Mouse (Mus musculus): ENCODE data around the gene Nrxn3. TPM values are rescaled to one million over a fixed set of nuclear protein-coding genes. Genes with fewer than 3 reads are reported as not detected.

The Nrxn3 gene
- polyA plus RNA-seq, 1 experiment: 0.19 TPM

DNA sequence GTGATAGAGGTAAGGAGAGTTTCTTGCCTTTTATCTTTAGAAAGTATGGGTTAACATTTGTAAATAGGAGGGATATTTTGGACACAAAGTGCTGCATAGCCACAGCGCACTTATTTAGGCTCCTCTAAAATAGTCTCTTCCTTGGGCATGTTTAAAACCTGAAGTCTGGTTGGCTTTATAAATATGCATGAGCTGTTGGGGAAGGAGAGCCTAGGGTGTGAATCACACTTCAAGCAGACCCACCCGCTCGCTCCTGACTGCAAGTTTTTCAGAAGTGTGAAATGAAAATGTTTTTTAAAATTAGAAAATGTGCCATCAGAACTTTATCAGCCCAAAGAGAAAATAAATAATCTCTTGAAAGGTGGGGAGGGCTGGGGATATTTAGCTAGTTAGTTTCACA lies 1001.4 kb downstream of the Nrxn3 start:
- WGBS: 80% methylated on average over 3 of the region's 3 CpGs
- no peaks in the 10 kb centered on the region for H3K4me1 ChIP-seq (replicated peaks; ENCODE audit: control insufficient read depth, insufficient read depth, low read length)
- no peak overlapping the region for H3K4me3 ChIP-seq (ENCODE audit: control insufficient read depth, insufficient read depth, low read length)
- H3K36me3 ChIP-seq (ENCODE audit: control insufficient read depth, insufficient read depth, low read length): no peaks in the 10 kb centered on the region
- H3K27me3 ChIP-seq (ENCODE audit: control insufficient read depth, insufficient read depth, low read length): no peaks in the 10 kb centered on the region
- TF ChIP-seq POLR2A (IDR thresholded peaks at IDR 0.05; ENCODE audit: control insufficient read depth, extremely low read depth, insufficient read depth, low read length, poor library complexity) (no peak), CTCF (IDR thresholded peaks at IDR 0.05; ENCODE audit: borderline replicate concordance, control insufficient read depth, extremely low read depth, insufficient read depth, low read length, poor library complexity) (no peak)
- no peak overlapping the region for H3K27ac ChIP-seq (ENCODE audit: control insufficient read depth, insufficient read depth, low read length)
- no peak for DNase-seq

DNA sequence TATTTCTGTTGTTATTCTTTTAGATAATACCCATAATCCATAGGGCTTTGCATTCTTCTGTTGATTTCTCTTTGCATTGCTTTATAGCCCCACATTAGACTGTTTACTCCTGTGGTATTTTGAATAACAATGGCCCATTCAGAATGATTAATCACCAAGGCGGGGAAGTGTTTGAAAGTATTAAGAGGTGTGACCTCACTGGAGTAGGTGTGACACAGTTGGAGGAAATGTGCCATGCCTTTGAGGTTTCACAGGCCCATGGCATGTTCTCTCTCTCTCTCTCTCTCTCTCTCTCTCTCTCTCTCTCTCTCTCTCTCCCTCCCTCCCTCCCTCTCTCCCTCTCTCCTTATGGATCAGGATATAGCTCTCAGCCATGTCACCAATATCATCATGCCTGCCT lies 1019.6 kb downstream of the Nrxn3 start:
- H3K36me3 ChIP-seq (ENCODE audit: control insufficient read depth, insufficient read depth, low read length): no peaks in the 10 kb centered on the region
- H3K4me1 ChIP-seq (replicated peaks; ENCODE audit: control insufficient read depth, insufficient read depth, low read length): no peaks in the 10 kb centered on the region
- H3K27ac ChIP-seq (ENCODE audit: control insufficient read depth, insufficient read depth, low read length): no peak overlapping the region
- no peak for TF ChIP-seq POLR2A (IDR thresholded peaks at IDR 0.05; ENCODE audit: control insufficient read depth, extremely low read depth, insufficient read depth, low read length, poor library complexity)
- H3K4me3 ChIP-seq (ENCODE audit: control insufficient read depth, insufficient read depth, low read length): no peak overlapping the region
- DNase-seq: no peak
- no peaks in the 10 kb centered on the region for H3K27me3 ChIP-seq (ENCODE audit: control insufficient read depth, insufficient read depth, low read length)
- WGBS: 76% methylated on average over 1 of the region's 1 CpGs

DNA sequence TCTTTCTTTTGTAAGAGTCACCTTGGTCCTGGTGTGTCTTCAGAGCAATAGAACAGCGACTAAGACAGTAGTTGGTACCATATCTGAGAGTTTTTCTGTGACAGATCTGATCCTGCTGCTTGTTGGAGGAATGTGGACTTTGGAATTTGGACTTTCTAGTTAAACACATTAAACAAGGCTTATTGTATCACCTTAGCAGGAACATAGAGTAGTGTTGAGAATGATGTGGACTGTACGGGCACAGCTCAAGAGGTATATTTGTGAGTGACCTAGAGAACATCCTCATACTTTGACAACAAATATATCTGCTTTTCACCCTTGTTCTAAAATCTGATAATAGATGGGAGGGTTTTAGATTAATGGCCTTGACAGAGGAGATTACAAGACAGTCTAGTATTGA lies 1020.1 kb downstream of the Nrxn3 start:
- Histone ChIP-seq H3K4me1 (replicated peaks; ENCODE audit: control insufficient read depth, insufficient read depth, low read length) (no peaks in the 10 kb centered on the region), H3K27ac (ENCODE audit: control insufficient read depth, insufficient read depth, low read length) (no peak overlapping the region), H3K27me3 (ENCODE audit: control insufficient read depth, insufficient read depth, low read length) (no peaks in the 10 kb centered on the region), H3K36me3 (ENCODE audit: control insufficient read depth, insufficient read depth, low read length) (no peaks in the 10 kb centered on the region), H3K4me3 (ENCODE audit: control insufficient read depth, insufficient read depth, low read length) (no peak overlapping the region)
- WGBS: 90% methylated on average over 2 of the region's 2 CpGs
- no peak for DNase-seq
- TF ChIP-seq POLR2A (IDR thresholded peaks at IDR 0.05; ENCODE audit: control insufficient read depth, extremely low read depth, insufficient read depth, low read length, poor library complexity) (no peak), CTCF (IDR thresholded peaks at IDR 0.05; ENCODE audit: borderline replicate concordance, control insufficient read depth, extremely low read depth, insufficient read depth, low read length, poor library complexity) (no peak)

DNA sequence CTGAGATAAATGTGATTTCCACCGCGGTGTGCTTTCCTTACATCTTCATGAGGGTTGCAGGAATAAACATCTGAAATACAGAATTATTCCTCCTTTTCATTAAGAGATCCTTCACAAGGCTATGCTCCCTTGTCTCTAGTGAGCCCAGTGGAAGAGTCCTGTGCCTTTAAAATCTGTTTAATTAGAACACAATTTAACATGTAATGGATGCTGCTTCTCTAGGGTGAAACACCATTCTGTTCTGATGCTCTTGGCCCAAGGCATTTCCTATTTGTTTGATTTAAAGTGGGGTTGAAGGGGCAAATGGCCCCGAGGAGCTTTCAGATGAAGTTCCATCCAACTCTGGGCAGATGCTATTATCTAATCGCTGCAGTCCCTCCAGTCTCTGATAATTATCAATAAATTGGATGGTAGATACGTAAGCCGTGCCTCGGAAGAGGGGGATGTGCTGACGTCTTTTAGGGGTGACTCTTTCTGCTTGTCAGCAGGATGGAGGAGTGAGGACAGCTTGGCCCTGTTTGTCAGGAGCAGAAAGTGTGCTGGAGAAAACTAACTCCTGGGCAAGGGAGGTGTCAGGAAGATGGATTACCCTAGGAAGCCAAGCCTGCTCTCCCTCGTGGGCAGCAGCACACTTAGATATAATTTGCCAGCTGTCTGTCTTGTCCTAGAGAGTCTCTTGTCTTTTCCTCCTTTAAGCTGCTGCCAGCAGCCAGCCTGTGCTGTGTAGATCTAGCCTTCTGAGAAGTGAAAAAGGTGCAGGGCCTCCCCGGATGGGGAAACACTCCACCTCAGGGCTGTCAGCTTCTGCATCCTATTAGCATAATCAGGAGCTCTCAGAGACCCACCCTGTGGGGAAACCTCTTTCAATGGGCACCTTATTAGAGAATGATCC lies 1041.8 kb downstream of the Nrxn3 start:
- H3K4me3 ChIP-seq (ENCODE audit: control insufficient read depth, insufficient read depth, low read length): no peak overlapping the region
- DNase-seq: no peak
- H3K27ac ChIP-seq (ENCODE audit: control insufficient read depth, insufficient read depth, low read length): no peak overlapping the region
- TF ChIP-seq CTCF (IDR thresholded peaks at IDR 0.05; ENCODE audit: borderline replicate concordance, control insufficient read depth, extremely low read depth, insufficient read depth, low read length, poor library complexity): no peak
- no peak for TF ChIP-seq POLR2A (IDR thresholded peaks at IDR 0.05; ENCODE audit: control insufficient read depth, extremely low read depth, insufficient read depth, low read length, poor library complexity)
- 60% methylated on average over 10 of the region's 10 CpGs for WGBS
- no peaks in the 10 kb centered on the region for H3K36me3 ChIP-seq (ENCODE audit: control insufficient read depth, insufficient read depth, low read length)
- no peaks in the 10 kb centered on the region for H3K4me1 ChIP-seq (replicated peaks; ENCODE audit: control insufficient read depth, insufficient read depth, low read length)
- H3K27me3 ChIP-seq (ENCODE audit: control insufficient read depth, insufficient read depth, low read length): no peaks in the 10 kb centered on the region

DNA sequence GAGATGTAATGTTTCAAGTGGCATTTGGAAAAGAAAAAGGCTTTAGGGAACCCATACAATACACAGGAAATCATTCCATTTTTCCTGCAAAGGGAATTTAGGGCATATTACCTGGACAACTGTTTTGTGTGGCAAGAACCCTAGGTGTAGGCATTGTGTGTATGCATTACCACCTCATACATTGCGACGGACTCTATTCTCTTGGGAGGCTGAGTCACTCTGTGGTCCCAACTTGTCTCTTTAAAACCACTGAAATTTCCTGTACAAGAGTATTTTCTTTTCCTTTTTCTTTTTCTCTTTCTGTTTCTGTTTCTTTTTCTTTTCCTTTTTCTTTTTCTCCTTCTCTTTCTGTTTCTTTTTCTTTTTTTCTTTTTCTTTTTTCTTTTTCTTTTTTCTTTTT lies 1042.5 kb downstream of the Nrxn3 start:
- Histone ChIP-seq H3K4me1 (replicated peaks; ENCODE audit: control insufficient read depth, insufficient read depth, low read length) (no peaks in the 10 kb centered on the region), H3K27ac (ENCODE audit: control insufficient read depth, insufficient read depth, low read length) (no peak overlapping the region), H3K27me3 (ENCODE audit: control insufficient read depth, insufficient read depth, low read length) (no peaks in the 10 kb centered on the region), H3K4me3 (ENCODE audit: control insufficient read depth, insufficient read depth, low read length) (no peak overlapping the region), H3K36me3 (ENCODE audit: control insufficient read depth, insufficient read depth, low read length) (no peaks in the 10 kb centered on the region)
- TF ChIP-seq POLR2A (IDR thresholded peaks at IDR 0.05; ENCODE audit: control insufficient read depth, extremely low read depth, insufficient read depth, low read length, poor library complexity): no peak
- TF ChIP-seq CTCF (IDR thresholded peaks at IDR 0.05; ENCODE audit: borderline replicate concordance, control insufficient read depth, extremely low read depth, insufficient read depth, low read length, poor library complexity): no peak
- 32% methylated on average over 2 of the region's 2 CpGs for WGBS
- DNase-seq: no peak

DNA sequence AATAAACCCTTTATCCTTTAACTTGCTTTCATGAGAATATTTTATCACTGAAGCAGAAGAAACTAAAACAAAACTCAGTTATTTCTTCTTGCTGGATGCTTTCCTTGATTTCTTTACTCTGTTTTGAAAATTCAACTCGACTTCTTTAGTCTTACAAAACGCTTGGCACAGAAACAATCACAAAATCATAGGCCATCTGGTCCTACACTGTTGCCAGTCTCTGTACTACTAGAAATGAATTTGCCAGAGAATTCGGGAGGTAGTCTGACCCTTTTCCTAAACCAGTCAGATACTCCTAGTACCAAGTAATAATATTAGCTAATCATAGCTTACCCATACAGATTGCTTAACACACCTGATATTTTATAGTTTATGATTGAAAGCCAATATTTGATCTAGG lies 1066.1 kb downstream of the Nrxn3 start:
- DNase-seq: no peak
- H3K27me3 ChIP-seq (ENCODE audit: control insufficient read depth, insufficient read depth, low read length): no peaks in the 10 kb centered on the region
- no peaks in the 10 kb centered on the region for H3K4me1 ChIP-seq (replicated peaks; ENCODE audit: control insufficient read depth, insufficient read depth, low read length)
- no peak overlapping the region for H3K27ac ChIP-seq (ENCODE audit: control insufficient read depth, insufficient read depth, low read length)
- no peak for TF ChIP-seq CTCF (IDR thresholded peaks at IDR 0.05; ENCODE audit: borderline replicate concordance, control insufficient read depth, extremely low read depth, insufficient read depth, low read length, poor library complexity)
- TF ChIP-seq POLR2A (IDR thresholded peaks at IDR 0.05; ENCODE audit: control insufficient read depth, extremely low read depth, insufficient read depth, low read length, poor library complexity): no peak
- H3K4me3 ChIP-seq (ENCODE audit: control insufficient read depth, insufficient read depth, low read length): no peak overlapping the region
- no peaks in the 10 kb centered on the region for H3K36me3 ChIP-seq (ENCODE audit: control insufficient read depth, insufficient read depth, low read length)
- 90% methylated on average over 3 of the region's 3 CpGs for WGBS

Data from thymus, adult 2 months (tissue).